Mouse (Mus musculus) small intestine, adult 2 months (tissue): ENCODE data around the gene Rbms3. TPM values are rescaled to one million over a fixed set of nuclear protein-coding genes. Genes with fewer than 3 reads are reported as not detected.

Experiments used
- H3K27ac ChIP-seq: fragments of 200-500 bp; 2 replicates; pipeline ENCODE4 v1.5.1; 2012; ENCODE audit warnings: low read depth, low read length, control low read depth, inconsistent platforms; ENCODE audit not compliant: insufficient read depth
- H3K27me3 ChIP-seq: fragments of 200-500 bp; 2 replicates; pipeline ENCODE4 v1.6.1; 2012; ENCODE audit warnings: mild to moderate bottlenecking, moderate library complexity, low read length, inconsistent platforms; ENCODE audit not compliant: control insufficient read depth, insufficient read depth
- H3K36me3 ChIP-seq: fragments of 200-500 bp; 2 replicates; pipeline ENCODE4 v1.6.1; 2012; ENCODE audit warnings: mild to moderate bottlenecking, low read length, control low read depth, inconsistent platforms; ENCODE audit not compliant: control insufficient read depth, insufficient read depth
- H3K4me1 ChIP-seq: fragments of 200-500 bp; 2 replicates; pipeline ENCODE4 v1.6.1; 2012; ENCODE audit warnings: low read length, inconsistent platforms, mixed read lengths; ENCODE audit not compliant: control insufficient read depth, insufficient read depth, insufficient read length
- H3K4me3 ChIP-seq: fragments of 200-500 bp; 2 replicates; pipeline ENCODE4 v1.5.1; 2012; ENCODE audit warnings: low read depth, mild to moderate bottlenecking, control low read depth, inconsistent platforms, low read length, moderate library complexity
- CTCF ChIP-seq: fragments of 200-500 bp; IDR thresholded peaks from 2 replicates; pipeline ENCODE4 v1.5.1; 2012; ENCODE audit warnings: low read depth, mild to moderate bottlenecking, control low read depth, inconsistent platforms, low read length, moderate library complexity, mixed read lengths; ENCODE audit not compliant: insufficient replicate concordance, insufficient read length; ENCODE audit errors: extremely low read depth
- POLR2A ChIP-seq: fragments of 200-500 bp; IDR thresholded peaks from 2 replicates; pipeline ENCODE4 v1.6.1; 2012; ENCODE audit warnings: low read depth, mild to moderate bottlenecking, control low read depth, inconsistent platforms, low read length, moderate library complexity
- WGBS: fragments of 180-500 bp; shearing (Covaris S2); methylation state at CpG from one replicate; pipeline ENCODE4 v1.1.7; 2018; 5-methylcytosine and 5-hydroxymethylcytosine counted together
- polyA plus RNA-seq: library from polyadenylated mRNA; depleted of rRNA; stranded (reverse); fragments of >200 nt; gene quantifications from 2 replicates; pipeline ENCODE4 v1.2.3, GENCODE M21; 2012

Rbms3 gene
- polyA plus RNA-seq, 1 experiment: 3.3 TPM

DNA sequence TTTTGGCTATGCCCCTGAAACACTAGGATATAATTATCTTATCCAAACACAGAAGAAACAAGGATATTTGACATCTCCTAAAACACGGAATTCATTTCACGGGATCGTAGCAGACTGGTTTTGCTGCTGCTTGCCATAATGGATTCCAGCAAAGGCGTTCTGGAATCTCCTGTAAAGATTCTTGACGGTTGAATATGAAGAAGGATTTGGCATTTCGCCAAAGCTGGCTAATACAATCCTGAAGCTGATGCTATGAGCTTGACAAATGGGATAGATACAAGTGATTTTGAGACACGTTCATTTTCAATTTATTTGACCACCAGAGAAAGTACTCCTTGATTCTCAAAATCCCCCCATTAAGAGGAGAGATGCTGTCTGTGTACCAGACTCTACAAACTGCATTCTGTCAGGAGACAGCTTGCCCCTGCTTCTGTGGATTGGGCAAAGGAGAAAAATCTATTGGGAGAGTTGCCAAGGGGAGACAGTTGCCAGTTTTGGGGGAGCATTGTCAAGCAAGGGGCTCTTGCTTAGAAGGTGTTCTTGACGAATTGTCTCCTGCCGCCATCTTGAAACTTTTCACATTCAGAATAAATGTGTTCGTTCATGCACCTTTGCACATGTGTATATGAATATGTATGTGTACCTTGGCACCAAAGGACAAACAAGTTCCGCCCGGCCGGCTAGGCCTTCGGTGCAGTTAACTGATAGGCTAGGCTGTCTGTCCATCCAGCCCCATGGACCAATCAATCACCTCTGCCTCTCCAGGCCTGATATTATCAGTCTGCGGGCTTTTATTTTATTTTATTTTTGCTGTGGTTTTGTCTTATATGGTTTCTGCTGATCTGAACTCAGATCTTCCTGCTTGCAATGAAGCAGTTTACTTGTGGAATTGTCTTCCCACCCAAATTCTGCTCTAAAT is 442.3 kb downstream of the Rbms3 start:
- Histone ChIP-seq H3K4me3 (no peak overlapping the region), H3K27me3 (no peaks in the 10 kb centered on the region), H3K27ac (no peak overlapping the region), H3K36me3 (no peaks in the 10 kb centered on the region), H3K4me1 (no peaks in the 10 kb centered on the region)
- WGBS: 88% methylated on average over 15 of the region's 15 CpGs
- TF ChIP-seq CTCF (no peak), POLR2A (no peak)

GRCm38 (mm10) chr9:117180658-117181057 is 449.1 kb downstream of the Rbms3 start:
- H3K4me1 ChIP-seq: no peaks in the 10 kb centered on the region
- no peak for TF ChIP-seq POLR2A
- TF ChIP-seq CTCF: no peak
- WGBS: 90% methylated on average over 7 of the region's 7 CpGs
- no peak overlapping the region for H3K27ac ChIP-seq
- H3K27me3 ChIP-seq: no peaks in the 10 kb centered on the region
- no peaks in the 10 kb centered on the region for H3K36me3 ChIP-seq
- no peak overlapping the region for H3K4me3 ChIP-seq

DNA sequence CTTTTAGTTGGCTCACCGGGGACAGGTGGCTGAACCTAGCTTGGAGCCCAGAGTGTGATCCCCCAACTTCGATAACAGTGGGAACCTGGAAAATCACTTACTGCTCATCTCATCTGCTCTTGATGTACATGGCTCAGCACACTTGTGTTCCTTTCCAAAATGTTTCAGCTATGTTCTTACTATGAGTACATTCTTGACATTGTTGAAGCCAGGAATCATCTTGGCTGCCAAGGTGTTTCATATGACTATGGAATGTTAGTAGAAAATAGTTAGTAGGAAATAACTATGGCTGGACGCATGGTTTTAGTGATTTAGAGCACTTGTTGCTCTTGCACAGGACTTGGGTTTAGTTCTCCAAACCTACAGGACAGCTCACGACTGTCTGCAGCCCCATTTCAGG is 451.3 kb downstream of the Rbms3 start:
- WGBS: 77% methylated on average over 4 of the region's 4 CpGs
- Histone ChIP-seq H3K4me1 (no peaks in the 10 kb centered on the region), H3K27me3 (no peaks in the 10 kb centered on the region), H3K27ac (no peak overlapping the region), H3K4me3 (no peak overlapping the region), H3K36me3 (no peaks in the 10 kb centered on the region)
- no peak for TF ChIP-seq CTCF
- TF ChIP-seq POLR2A: no peak

GRCm38 (mm10) chr9:117172526-117172925 is 457.2 kb downstream of the Rbms3 start:
- 34% methylated on average over 7 of the region's 7 CpGs for WGBS
- Histone ChIP-seq H3K36me3 (no peaks in the 10 kb centered on the region), H3K4me3 (no peak overlapping the region), H3K4me1 (no peaks in the 10 kb centered on the region; the same call in 1 of the 2 replicates), H3K27me3 (no peaks in the 10 kb centered on the region), H3K27ac (no peak overlapping the region)
- TF ChIP-seq CTCF: no peak

DNA sequence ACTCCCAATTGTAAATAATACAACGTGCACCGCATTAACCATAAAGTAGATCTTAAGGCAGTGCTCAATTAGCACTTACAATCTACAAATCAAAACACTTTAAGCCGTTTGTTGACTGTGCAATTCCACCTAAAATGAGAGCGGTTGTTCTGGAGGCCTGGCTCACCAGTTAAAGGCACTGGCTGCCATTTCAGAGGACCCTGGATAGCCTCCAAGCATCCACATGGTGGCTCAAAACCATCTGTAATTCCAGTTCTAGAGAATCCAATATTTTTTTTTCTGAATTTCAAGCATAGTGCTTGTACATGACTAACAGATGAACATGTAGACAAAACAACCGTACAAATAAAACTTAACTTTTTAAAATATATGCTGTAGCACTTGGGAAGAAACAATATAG is 460.5 kb downstream of the Rbms3 start:
- Histone ChIP-seq H3K4me3 (no peak overlapping the region), H3K27me3 (no peaks in the 10 kb centered on the region), H3K27ac (no peak overlapping the region), H3K4me1 (no peaks in the 10 kb centered on the region; the same call in 1 of the 2 replicates), H3K36me3 (no peaks in the 10 kb centered on the region)
- 89% methylated on average over 5 of the region's 5 CpGs for WGBS
- TF ChIP-seq POLR2A (no peak), CTCF (no peak)

DNA sequence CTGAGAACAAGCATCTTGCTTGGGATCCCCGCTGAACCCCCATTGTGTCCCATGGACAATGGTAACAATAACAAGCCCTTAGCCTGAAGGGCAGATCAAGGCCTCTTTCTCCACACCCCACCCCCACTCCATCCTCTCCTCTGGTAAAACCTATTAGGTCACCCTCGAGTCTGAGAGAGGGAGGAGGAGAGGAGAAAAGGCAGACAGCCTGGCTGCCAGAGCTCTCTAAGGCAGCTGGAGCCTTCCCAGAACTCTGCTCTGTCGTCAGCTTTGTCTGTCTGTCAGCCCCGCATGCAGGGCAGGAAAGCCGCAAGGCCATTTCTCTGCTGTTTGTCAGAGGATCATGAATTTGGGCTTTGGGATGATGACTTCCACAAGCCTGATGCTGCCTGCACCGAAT is 466.6 kb downstream of the Rbms3 start:
- H3K4me1 ChIP-seq: no peaks in the 10 kb centered on the region
- no peak overlapping the region for H3K4me3 ChIP-seq
- TF ChIP-seq POLR2A: no peak
- TF ChIP-seq CTCF: no peak
- no peaks in the 10 kb centered on the region for H3K36me3 ChIP-seq
- H3K27me3 ChIP-seq: no peaks in the 10 kb centered on the region
- H3K27ac ChIP-seq: no peak overlapping the region
- 49% methylated on average over 6 of the region's 6 CpGs for WGBS

GRCm38 (mm10) chr9:117161150-117161549 is 468.6 kb downstream of the Rbms3 start:
- Histone ChIP-seq H3K36me3 (no peaks in the 10 kb centered on the region), H3K27me3 (no peaks in the 10 kb centered on the region), H3K27ac (no peak overlapping the region), H3K4me3 (no peak overlapping the region), H3K4me1 (no peaks in the 10 kb centered on the region)
- TF ChIP-seq POLR2A: no peak
- TF ChIP-seq CTCF: no peak
- 56% methylated on average over 6 of the region's 6 CpGs for WGBS

- Histone ChIP-seq H3K4me1 (no peaks in the 10 kb centered on the region), H3K4me3 (no peak overlapping the region), H3K36me3 (no peaks in the 10 kb centered on the region), H3K27me3 (no peaks in the 10 kb centered on the region), H3K27ac (no peak overlapping the region)
- no peak for TF ChIP-seq CTCF
- no peak for TF ChIP-seq POLR2A
- 78% methylated on average over 9 of the region's 9 CpGs for WGBS
These were observed 473.3 kb downstream of the Rbms3 start for GRCm38 (mm10) chr9:117156330-117156905.
